Mouse (Mus musculus) heart, embryonic 13.5 days (tissue): ENCODE results near the gene Rbks. TPM values are rescaled to one million over a fixed set of nuclear protein-coding genes. Genes with fewer than 3 reads are reported as not detected.
A peak's percentile ranks its signal among the peaks of the same experiment; 100 is the strongest.
"Not testable (repeated sequence)": the region's sequence is repeated elsewhere in the genome, so short reads cannot be mapped to it uniquely, and the experiment has no call there.

Experiments
- ATAC-seq: fragments of 200-750 bp; cut with Nextera tagmentation; 2 replicates; pipeline ENCODE4 v1.8.0; 2017; ENCODE audit warnings: moderate TSS enrichment; ENCODE audit not compliant: insufficient number of reproducible peaks, low FRiP score, low TSS enrichment; ENCODE audit errors: extremely low read depth
- H3K27ac ChIP-seq: fragments of 300-500 bp; sonication (generic); replicated peaks from 2 replicates; pipeline ENCODE4 v1.5.1; 2015; ENCODE audit warnings: moderate library complexity, mild to moderate bottlenecking, inconsistent platforms
- H3K27me3 ChIP-seq: fragments of 300-500 bp; sonication (generic); replicated peaks from 2 replicates; pipeline ENCODE4 v1.6.1; 2015; ENCODE audit warnings: mild to moderate bottlenecking, inconsistent platforms
- H3K36me3 ChIP-seq: fragments of 300-500 bp; sonication (generic); 2 replicates; pipeline ENCODE4 v1.6.1; 2015; ENCODE audit warnings: mild to moderate bottlenecking, inconsistent platforms
- H3K4me1 ChIP-seq: fragments of 300-500 bp; sonication (generic); 2 replicates; pipeline ENCODE4 v1.6.1; 2015; ENCODE audit warnings: inconsistent platforms
- H3K4me2 ChIP-seq: fragments of 300-500 bp; sonication (generic); 2 replicates; pipeline ENCODE4 v1.6.1; 2015; ENCODE audit warnings: inconsistent platforms, mild to moderate bottlenecking, moderate library complexity
- H3K4me3 ChIP-seq: fragments of 300-500 bp; sonication (generic); 2 replicates; pipeline ENCODE4 v1.5.1; 2015; ENCODE audit warnings: moderate library complexity, mild to moderate bottlenecking, inconsistent platforms
- H3K9ac ChIP-seq: fragments of 300-500 bp; sonication (generic); 2 replicates; pipeline ENCODE4 v1.6.1; 2015; ENCODE audit warnings: inconsistent platforms, mild to moderate bottlenecking, moderate library complexity
- H3K9me3 ChIP-seq: fragments of 300-500 bp; sonication (generic); 2 replicates; pipeline ENCODE4 v1.6.1; 2016; ENCODE audit warnings: inconsistent platforms
- WGBS: fragments of 180-500 bp; shearing (Covaris S2); methylation state at CpG from one replicate; pipeline ENCODE4 v1.1.7; 2015; ENCODE audit warnings: mixed read lengths; 5-methylcytosine and 5-hydroxymethylcytosine counted together
- polyA plus RNA-seq: library from polyadenylated mRNA; unstranded; fragments of >200 nt; fragmentation: Nextera tagmentation; extraction: Ambion mirVana; gene quantifications from 2 replicates; pipeline ENCODE4 v1.2.1, GENCODE M21; 2015

The Rbks gene
- polyA plus RNA-seq, 1 experiment from 2014 or later, result 4.1 TPM

DNA sequence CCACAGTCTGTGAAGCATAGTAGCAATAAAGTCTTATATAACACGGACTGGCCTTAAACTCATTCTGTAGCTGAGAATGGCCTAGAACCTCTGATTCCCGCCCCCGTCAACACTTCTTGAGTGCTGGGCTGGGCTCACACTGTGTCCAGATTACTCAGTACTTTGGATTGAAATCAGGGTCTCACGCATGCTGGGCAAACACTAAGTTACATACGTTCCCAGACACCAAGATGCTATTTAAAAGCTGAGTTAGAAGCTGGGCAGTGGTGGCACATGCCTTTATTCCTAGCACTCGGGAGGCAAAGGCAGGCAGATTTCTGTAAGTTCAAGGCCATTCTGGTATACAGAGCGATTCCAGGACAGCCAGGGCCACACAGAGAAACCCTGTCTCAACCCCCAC lies 99.3 kb downstream of the Rbks start:
- Histone ChIP-seq H3K4me1 (peaks cover 27% of the 10 kb centered on the region), H3K27ac (no peak overlapping the region), H3K9ac (no peak overlapping the region), H3K4me2 (no peak overlapping the region), H3K27me3 (no peaks in the 10 kb centered on the region), H3K9me3 (no peaks in the 10 kb centered on the region), H3K4me3 (no peak overlapping the region), H3K36me3 (no peaks in the 10 kb centered on the region)
- WGBS, result 71% methylated on average over 7 of the region's 7 CpGs
- ATAC-seq, result no peak

DNA sequence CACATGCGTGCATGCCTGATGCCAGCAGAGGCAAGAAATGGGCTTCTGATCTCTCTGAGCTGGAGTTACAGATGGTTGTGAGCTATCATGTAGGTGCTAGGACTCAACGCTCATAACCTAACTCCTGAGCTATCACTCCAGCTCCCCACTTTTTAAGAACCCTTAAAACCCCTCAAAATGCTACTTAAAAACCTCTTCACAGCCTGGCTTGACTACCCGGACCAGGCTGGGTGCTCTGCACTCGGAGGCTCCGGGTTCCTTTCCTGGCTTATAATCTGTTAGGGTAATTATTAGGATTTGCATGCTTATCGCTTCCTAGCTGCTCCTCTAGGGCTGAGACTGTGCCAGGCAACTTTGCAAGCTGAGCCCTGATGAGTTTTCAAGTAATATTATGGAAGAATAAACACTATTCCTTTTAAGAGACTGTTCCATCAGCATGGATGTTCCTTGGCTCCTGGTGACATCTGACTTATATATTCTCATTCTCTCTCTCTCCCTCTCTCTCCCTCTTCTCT lies 99.9 kb downstream of the Rbks start:
- no peaks in the 10 kb centered on the region for H3K36me3 ChIP-seq
- H3K4me3 ChIP-seq, result peak overlapping the region; percentile 56
- ATAC-seq, result no peak
- WGBS, result 65% methylated on average over 6 of the region's 6 CpGs
- peaks cover 24% of the 10 kb centered on the region for H3K4me1 ChIP-seq
- no peaks in the 10 kb centered on the region for H3K27me3 ChIP-seq
- H3K4me2 ChIP-seq, result peak overlapping the region; percentile 88
- no peaks in the 10 kb centered on the region for H3K9me3 ChIP-seq
- no peak overlapping the region; the same call in 1 of the 2 replicates for H3K27ac ChIP-seq
- peak overlapping the region; percentile 81 for H3K9ac ChIP-seq

DNA sequence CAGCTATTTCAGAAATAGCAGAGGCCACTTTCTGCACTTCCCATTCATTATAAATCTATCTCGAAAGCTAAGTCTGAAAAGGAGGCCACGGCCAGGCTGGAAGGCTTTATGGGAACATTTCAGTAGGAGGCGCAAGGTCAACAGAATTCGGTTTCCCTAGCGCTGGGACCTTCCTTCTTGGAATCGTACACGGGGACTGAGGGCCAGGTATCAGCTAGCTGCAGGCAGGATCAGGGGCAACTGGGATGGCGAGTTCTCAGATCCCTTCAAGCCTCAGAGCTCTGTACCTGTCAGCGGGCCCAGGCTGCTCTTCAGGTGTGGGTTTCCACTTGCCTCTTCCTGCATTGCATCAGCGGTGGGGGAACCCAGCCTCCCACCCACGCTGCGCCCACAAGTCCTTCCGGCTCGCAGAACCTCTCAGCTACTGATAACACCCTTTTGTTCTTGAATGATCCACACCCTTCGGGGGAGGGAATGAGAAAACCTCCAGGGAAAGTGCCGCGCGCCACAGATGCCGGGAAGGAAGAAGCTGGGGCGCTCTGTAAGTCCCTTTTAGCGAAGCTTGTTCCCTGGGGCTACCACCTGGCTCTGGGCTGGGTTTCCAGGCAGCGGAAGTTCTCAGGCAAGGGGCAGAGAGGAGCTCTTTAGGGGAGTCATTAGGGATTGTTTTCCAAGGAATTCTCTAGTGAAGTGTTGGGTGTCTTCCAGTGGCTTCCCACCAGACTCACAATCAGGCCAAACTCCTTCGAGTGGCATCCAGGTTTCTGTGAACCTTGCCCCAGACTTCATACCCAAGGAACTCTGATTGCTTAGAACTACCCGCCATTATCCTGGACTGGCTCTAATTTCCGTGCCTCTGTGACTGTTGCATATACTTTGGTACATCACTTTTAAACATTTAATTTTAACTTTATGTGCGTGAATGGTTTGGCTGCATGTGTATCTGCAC lies 100.7 kb downstream of the Rbks start, which contains the start of gene Mrpl33:
Gene Mrpl33 (plus strand): TSS at position 455 of the 949 bp plus-strand sequence.
- Histone ChIP-seq H3K4me3 (peak within 1 kb of the TSS; percentile 56), H3K9ac (peak within 1 kb of the TSS; percentile 81), H3K9me3 (no peaks in the 10 kb centered on the region), H3K4me1 (peaks cover 20% of the 10 kb centered on the region), H3K27me3 (no peaks in the 10 kb centered on the region), H3K36me3 (no peaks in the 10 kb centered on the region), H3K4me2 (peak within 1 kb of the TSS; percentile 88), H3K27ac (peak within 1 kb of the TSS; percentile 72)
- ATAC-seq, result no peak
- 7% methylated on average over 26 of the region's 26 CpGs for WGBS

DNA sequence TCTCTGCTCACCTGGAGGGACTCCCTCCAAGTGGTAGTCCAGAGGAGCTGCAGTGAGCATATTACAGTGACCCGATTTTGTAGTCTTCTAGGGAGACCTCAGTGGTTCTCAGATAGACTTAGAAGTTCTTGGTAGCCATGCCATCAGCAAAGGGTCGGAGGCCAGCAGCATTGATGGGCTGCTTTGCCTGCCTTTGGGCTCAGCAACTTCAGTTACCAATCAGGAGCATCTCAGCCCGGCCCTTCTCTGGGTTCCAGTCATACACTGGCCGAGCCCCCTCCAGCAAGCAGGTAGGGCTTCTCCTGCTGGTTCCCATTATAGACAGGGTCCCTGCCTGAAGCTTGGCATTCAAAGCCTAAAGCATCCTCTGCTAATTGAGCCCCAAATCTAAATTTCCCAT lies 101.6 kb downstream of the Rbks start:
- H3K27ac ChIP-seq, result no peak overlapping the region
- peak overlapping the region; percentile 88 for H3K4me2 ChIP-seq
- no peak overlapping the region for H3K4me3 ChIP-seq
- H3K36me3 ChIP-seq, result no peaks in the 10 kb centered on the region
- peaks cover 20% of the 10 kb centered on the region for H3K4me1 ChIP-seq
- no peaks in the 10 kb centered on the region for H3K9me3 ChIP-seq
- H3K27me3 ChIP-seq, result no peaks in the 10 kb centered on the region
- ATAC-seq, result no peak
- H3K9ac ChIP-seq, result peak overlapping the region; percentile 81; the same call in 1 of the 2 replicates
- 59% methylated on average over 4 of the region's 4 CpGs for WGBS

DNA sequence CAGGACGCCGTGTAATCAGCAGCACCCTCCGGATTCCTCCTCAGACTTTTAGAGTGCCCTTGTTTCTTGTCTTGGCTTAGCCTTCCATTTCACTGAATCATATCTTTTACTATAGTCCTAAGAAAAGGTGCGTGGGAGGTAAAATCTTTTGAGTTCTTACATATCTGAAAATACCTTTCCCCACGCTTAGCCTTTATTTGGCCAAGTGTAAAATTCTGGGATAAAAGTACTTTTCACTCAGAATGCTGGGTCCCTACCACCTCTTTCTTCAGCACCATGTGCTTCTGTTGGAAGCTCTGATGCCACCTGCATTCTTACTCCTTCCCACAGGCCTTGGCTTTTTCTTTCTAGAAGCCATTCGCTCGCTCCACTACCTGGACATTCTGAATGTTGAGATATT lies 106.3 kb downstream of the Rbks start:
- ATAC-seq, result no peak
- Histone ChIP-seq H3K27me3 (no peaks in the 10 kb centered on the region), H3K27ac (no peak overlapping the region), H3K36me3 (no peaks in the 10 kb centered on the region), H3K9ac (no peak overlapping the region), H3K4me2 (no peak overlapping the region), H3K9me3 (0 out of 2 replicates have a peak, but pooled peaks cover 6% of the 10 kb centered on the region), H3K4me1 (peaks cover 4% of the 10 kb centered on the region), H3K4me3 (no peak overlapping the region)
- 80% methylated on average over 7 of the region's 7 CpGs for WGBS

DNA sequence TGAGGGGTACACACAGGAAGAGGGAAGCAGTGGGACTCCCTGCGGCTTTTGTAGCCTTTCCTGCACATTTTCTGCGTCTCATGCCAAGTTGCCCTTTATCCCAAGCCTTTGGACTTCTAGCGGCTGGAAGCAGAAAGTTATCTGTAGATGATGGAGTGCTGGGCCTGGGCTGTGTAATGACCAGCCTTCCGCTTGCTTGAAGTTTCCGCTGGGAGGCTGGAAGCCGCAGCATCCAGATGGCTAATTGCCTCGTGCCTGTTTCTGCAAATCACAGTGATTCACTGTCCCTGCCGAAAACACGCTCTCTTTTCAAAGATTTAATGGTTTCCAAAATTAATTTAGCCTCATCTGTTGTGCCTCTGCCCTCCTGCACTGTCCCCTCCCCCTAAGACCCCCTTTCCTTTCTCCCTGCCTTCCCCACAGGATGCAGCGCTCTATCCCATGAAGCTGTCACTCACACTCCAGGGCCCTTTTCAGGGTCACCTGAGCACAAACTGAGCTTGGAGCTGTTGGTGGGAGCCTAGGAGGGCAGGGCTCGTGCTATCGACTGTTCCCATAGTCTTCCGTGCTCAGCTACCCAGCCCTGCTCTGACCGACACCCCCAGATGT lies 107.6 kb downstream of the Rbks start:
- no peaks in the 10 kb centered on the region for H3K36me3 ChIP-seq
- WGBS, result 73% methylated on average over 14 of the region's 14 CpGs
- no peaks in the 10 kb centered on the region for H3K4me1 ChIP-seq
- H3K9me3 ChIP-seq, result 0 out of 2 replicates have a peak, but pooled peaks cover 6% of the 10 kb centered on the region
- H3K27me3 ChIP-seq, result no peaks in the 10 kb centered on the region
- H3K9ac ChIP-seq, result no peak overlapping the region
- no peak overlapping the region for H3K4me2 ChIP-seq
- no peak for ATAC-seq
- H3K27ac ChIP-seq, result no peak overlapping the region
- no peak overlapping the region for H3K4me3 ChIP-seq

DNA sequence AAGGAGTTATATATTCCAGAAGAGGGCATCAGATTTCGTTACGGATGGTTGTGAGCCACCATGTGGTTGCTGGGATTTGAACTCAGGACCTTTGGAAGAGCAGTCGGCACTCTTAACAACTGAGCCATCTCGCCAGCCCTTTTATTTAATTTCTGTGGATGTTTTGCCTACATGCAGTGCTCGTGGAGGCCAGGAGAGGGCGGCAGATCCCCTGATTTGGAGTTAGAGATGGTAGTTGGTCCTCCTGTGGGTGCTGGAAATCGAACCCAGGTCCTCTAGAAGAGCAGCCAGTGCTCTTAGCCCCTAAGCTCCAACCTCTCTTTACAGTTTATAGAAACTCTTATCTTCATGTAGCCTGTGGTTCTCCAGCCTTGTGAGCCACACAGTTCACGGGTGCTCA lies 108.8 kb downstream of the Rbks start:
- H3K9me3 ChIP-seq, ATAC-seq, H3K4me3 ChIP-seq, H3K4me2 ChIP-seq, H3K4me1 ChIP-seq, H3K36me3 ChIP-seq, H3K27ac ChIP-seq, H3K27me3 ChIP-seq, H3K9ac ChIP-seq: not testable (repeated sequence)
- WGBS, result 80% methylated on average over 8 of the region's 8 CpGs

DNA sequence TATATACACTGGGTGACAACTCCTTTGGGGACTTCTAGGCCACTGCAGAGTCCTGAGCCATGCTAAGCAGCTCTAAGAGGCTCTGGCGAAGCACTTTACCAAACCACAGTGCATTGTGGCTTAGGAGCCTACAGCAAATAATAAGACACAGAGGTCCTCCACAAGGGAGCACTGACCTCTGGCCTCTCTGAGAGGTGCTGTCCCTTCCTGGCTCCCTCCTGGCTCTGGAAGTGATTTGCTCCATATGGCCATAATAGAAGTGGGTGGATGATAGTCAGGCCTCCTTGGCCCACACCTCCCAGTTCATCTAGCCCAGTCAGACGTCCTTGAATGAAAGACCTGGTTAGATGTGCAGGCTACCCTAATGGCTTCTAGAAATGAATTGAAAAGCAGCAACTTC lies 109.4 kb downstream of the Rbks start:
- no peak overlapping the region for H3K4me3 ChIP-seq
- H3K27me3 ChIP-seq, result no peaks in the 10 kb centered on the region
- no peaks in the 10 kb centered on the region for H3K36me3 ChIP-seq
- H3K4me1 ChIP-seq, result no peaks in the 10 kb centered on the region
- no peak for ATAC-seq
- H3K9me3 ChIP-seq, result peaks cover 8% of the 10 kb centered on the region; the same call in 1 of the 2 replicates
- 73% methylated on average over 2 of the region's 2 CpGs for WGBS
- no peak overlapping the region for H3K27ac ChIP-seq
- no peak overlapping the region for H3K9ac ChIP-seq
- no peak overlapping the region for H3K4me2 ChIP-seq

DNA sequence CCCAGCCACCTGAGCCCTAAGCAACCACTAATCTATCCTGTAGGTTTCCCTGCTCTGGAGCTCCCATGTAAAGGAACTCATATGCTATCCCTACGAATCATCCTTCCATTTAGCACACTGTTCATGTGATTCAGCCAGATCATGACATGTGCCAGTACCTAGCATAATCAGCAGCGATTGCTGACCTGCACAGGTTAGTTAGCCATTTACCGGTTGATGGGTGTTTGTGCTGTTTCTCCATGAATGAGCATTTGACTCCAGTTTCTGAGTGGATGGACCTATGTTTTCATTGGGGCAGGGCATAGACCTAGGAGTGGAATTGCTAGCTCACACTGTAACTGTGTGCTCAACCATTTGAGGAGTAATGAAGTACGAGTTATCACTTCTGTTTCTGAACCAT lies 111.9 kb downstream of the Rbks start:
- no peak overlapping the region for H3K4me3 ChIP-seq

DNA sequence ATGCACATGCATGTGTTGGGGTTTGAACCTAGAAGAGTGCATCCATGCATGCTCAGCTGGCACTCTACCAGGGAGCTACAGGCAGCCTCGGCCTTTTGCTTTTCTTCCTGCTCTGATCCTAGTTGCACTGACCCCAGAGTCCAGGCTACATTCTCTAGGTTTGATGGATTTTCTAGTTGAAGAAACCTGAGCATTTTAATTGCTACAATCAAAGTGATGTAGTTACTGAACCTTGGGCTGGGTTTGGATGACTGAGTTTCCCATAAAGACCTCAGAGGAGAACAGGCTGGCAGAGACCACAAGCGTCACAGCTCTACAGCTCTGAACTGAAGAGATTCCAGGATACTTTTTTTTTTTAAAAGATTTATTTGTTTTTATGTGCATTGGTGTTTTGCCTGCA lies 114.2 kb downstream of the Rbks start:
- H3K4me2 ChIP-seq, result no peak overlapping the region
- no peaks in the 10 kb centered on the region for H3K36me3 ChIP-seq
- H3K9me3 ChIP-seq, result peaks cover 3% of the 10 kb centered on the region; the same call in 1 of the 2 replicates
- no peaks in the 10 kb centered on the region for H3K27me3 ChIP-seq
- H3K27ac ChIP-seq, result no peak overlapping the region
- no peak for ATAC-seq
- WGBS, result 72% methylated on average over 2 of the region's 2 CpGs
- H3K9ac ChIP-seq, result no peak overlapping the region
- H3K4me1 ChIP-seq, result no peaks in the 10 kb centered on the region
- no peak overlapping the region for H3K4me3 ChIP-seq

More for the DNA sequence above, 111.9 kb downstream of the Rbks start:
- no peak for ATAC-seq
- no peak overlapping the region for H3K9ac ChIP-seq
- no peak overlapping the region for H3K27ac ChIP-seq
- no peaks in the 10 kb centered on the region for H3K4me1 ChIP-seq
- no peak overlapping the region for H3K4me2 ChIP-seq
- WGBS, result 85% methylated on average over 4 of the region's 4 CpGs
- no peaks in the 10 kb centered on the region for H3K27me3 ChIP-seq
- no peaks in the 10 kb centered on the region for H3K36me3 ChIP-seq
- peaks cover 8% of the 10 kb centered on the region; the same call in 1 of the 2 replicates for H3K9me3 ChIP-seq

DNA sequence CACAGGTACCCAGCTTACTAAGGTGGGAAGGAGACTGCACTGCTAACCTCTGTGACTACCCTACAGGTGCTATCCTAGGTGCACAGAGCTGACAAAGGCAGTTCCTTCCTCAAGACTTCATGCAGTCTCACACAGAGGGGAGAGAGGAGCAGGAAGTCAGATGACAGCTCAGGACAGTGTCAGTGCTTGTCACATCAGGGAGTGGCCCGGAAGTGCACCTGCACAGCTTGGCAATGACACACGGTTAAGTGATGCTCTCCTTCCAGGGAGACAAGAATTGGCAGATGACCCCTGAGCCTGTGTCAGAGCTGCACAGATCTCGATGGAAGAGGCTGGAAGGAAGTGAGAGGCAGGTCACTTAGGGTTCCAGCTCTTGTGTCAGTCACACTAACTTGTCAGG lies 115.5 kb downstream of the Rbks start:
- no peak overlapping the region for H3K4me3 ChIP-seq
- H3K36me3 ChIP-seq, result no peaks in the 10 kb centered on the region
- WGBS, result 53% methylated on average over 3 of the region's 3 CpGs
- no peaks in the 10 kb centered on the region for H3K27me3 ChIP-seq
- no peak overlapping the region for H3K4me2 ChIP-seq
- H3K9me3 ChIP-seq, result peaks cover 3% of the 10 kb centered on the region; the same call in 1 of the 2 replicates
- no peak overlapping the region for H3K27ac ChIP-seq
- H3K4me1 ChIP-seq, result no peaks in the 10 kb centered on the region
- no peak overlapping the region for H3K9ac ChIP-seq
- no peak for ATAC-seq
